Mouse (Mus musculus): ENCODE measurements around the gene Met.
A peak's percentile ranks its signal among the peaks of the same experiment; 100 is the strongest.

The Met gene

GRCm38 (mm10) chr6:17463434-17464280, at the start of gene Met:
TSS of gene Met (plus strand) at chr6:17463800.
- DNase-seq (ENCODE audit: extremely low spot score, low spot score), result peak; percentile 67

- no peak for DNase-seq (ENCODE audit: extremely low spot score, low spot score)
Measured at GRCm38 (mm10) chr6:17418226-17418625, 45.4 kb upstream of the Met start.

GRCm38 (mm10) chr6:17422432-17422831, 41.2 kb upstream of the Met start:
- no peak for DNase-seq (ENCODE audit: extremely low spot score, low spot score)

GRCm38 (mm10) chr6:17429041-17429440, 34.6 kb upstream of the Met start:
- DNase-seq (ENCODE audit: extremely low spot score, low spot score), result no peak

GRCm38 (mm10) chr6:17429611-17430010, 34.0 kb upstream of the Met start:
- no peak for DNase-seq (ENCODE audit: extremely low spot score, low spot score)

- DNase-seq (ENCODE audit: extremely low spot score, low spot score), result no peak
Measured at GRCm38 (mm10) chr6:17443311-17443710, 20.3 kb upstream of the Met start.

GRCm38 (mm10) chr6:17451305-17451704, 12.3 kb upstream of the Met start:
- no peak for DNase-seq (ENCODE audit: extremely low spot score, low spot score)

- no peak for DNase-seq (ENCODE audit: extremely low spot score, low spot score)
Measured at GRCm38 (mm10) chr6:17455116-17455515, 8.5 kb upstream of the Met start.

GRCm38 (mm10) chr6:17459561-17459960, 4.0 kb upstream of the Met start:
- no peak for DNase-seq (ENCODE audit: extremely low spot score, low spot score)

- no peak for DNase-seq (ENCODE audit: extremely low spot score, low spot score)
Measured at GRCm38 (mm10) chr6:17461435-17461834, 2.2 kb upstream of the Met start.

- no peak for DNase-seq (ENCODE audit: extremely low spot score, low spot score)
Measured at GRCm38 (mm10) chr6:17464281-17465025, 853 bp downstream of the Met start.

GRCm38 (mm10) chr6:17466526-17466925, 2.9 kb downstream of the Met start:
- DNase-seq (ENCODE audit: extremely low spot score, low spot score), result no peak

GRCm38 (mm10) chr6:17468993-17469392, 5.4 kb downstream of the Met start:
- no peak for DNase-seq (ENCODE audit: extremely low spot score, low spot score)

GRCm38 (mm10) chr6:17473128-17473527, 9.5 kb downstream of the Met start:
- DNase-seq (ENCODE audit: extremely low spot score, low spot score), result no peak

- DNase-seq (ENCODE audit: extremely low spot score, low spot score), result no peak
Measured at GRCm38 (mm10) chr6:17477823-17478222, 14.2 kb downstream of the Met start.

- DNase-seq (ENCODE audit: extremely low spot score, low spot score), result no peak
Measured at GRCm38 (mm10) chr6:17478252-17478651, 14.7 kb downstream of the Met start.

GRCm38 (mm10) chr6:17478838-17479570, 15.4 kb downstream of the Met start:
- no peak for DNase-seq (ENCODE audit: extremely low spot score, low spot score)

GRCm38 (mm10) chr6:17481068-17481467, 17.5 kb downstream of the Met start:
- no peak for DNase-seq (ENCODE audit: extremely low spot score, low spot score)

GRCm38 (mm10) chr6:17485244-17485643, 21.6 kb downstream of the Met start:
- no peak for DNase-seq (ENCODE audit: extremely low spot score, low spot score)

GRCm38 (mm10) chr6:17485782-17486181, 22.2 kb downstream of the Met start:
- no peak for DNase-seq (ENCODE audit: extremely low spot score, low spot score)

- no peak for DNase-seq (ENCODE audit: extremely low spot score, low spot score)
Measured at GRCm38 (mm10) chr6:17488291-17488817, 24.8 kb downstream of the Met start.

- DNase-seq (ENCODE audit: extremely low spot score, low spot score), result no peak
Measured at GRCm38 (mm10) chr6:17490786-17491185, 27.2 kb downstream of the Met start.
